Mouse (Mus musculus) embryonic fibroblast, embryonic 13.5 days (primary cell): Measurements from ENCODE around the gene Btnl10. TPM values are rescaled to one million over a fixed set of nuclear protein-coding genes. Genes with fewer than 3 reads are reported as not detected.

Experiments
- H3K27ac ChIP-seq: 2 replicates; pipeline ENCODE4 v1.5.1; 2012; ENCODE audit warnings: low read length, control low read depth, inconsistent platforms; ENCODE audit not compliant: insufficient read depth
- H3K4me1 ChIP-seq: 2 replicates; pipeline ENCODE4 v1.6.1; 2011; ENCODE audit warnings: low read length; ENCODE audit not compliant: control insufficient read depth, insufficient read depth
- H3K4me3 ChIP-seq: 2 replicates; pipeline ENCODE4 v1.5.1; 2011; ENCODE audit warnings: mild to moderate bottlenecking, control low read depth, low read length; ENCODE audit not compliant: insufficient read depth
- CTCF ChIP-seq: IDR thresholded peaks from 2 replicates; pipeline ENCODE4 v1.5.1; 2011; ENCODE audit warnings: mild to moderate bottlenecking, control low read depth, low read length, moderate library complexity, borderline replicate concordance; ENCODE audit not compliant: insufficient read depth
- POLR2A ChIP-seq: IDR thresholded peaks from 2 replicates; pipeline ENCODE4 v1.6.1; 2011; ENCODE audit warnings: low read depth, mild to moderate bottlenecking, control low read depth, low read length, moderate library complexity
- polyA plus RNA-seq: library from polyadenylated mRNA; stranded (reverse); fragments of >200 nt; gene quantifications from 2 replicates; pipeline ENCODE4 v1.2.4, GENCODE M21; 2011; ENCODE audit warnings: low read depth; ENCODE audit not compliant: missing spikeins, insufficient read length

Gene Btnl10
- polyA plus RNA-seq, 1 experiment, result not detected

- Histone ChIP-seq H3K4me3 (no peak overlapping the region), H3K27ac (no peak overlapping the region), H3K4me1 (no peaks in the 10 kb centered on the region)
- TF ChIP-seq POLR2A (no peak), CTCF (no peak)
Measured at GRCm38 (mm10) chr11:58969659-58970058, 52.0 kb downstream of the Btnl10 start.

DNA sequence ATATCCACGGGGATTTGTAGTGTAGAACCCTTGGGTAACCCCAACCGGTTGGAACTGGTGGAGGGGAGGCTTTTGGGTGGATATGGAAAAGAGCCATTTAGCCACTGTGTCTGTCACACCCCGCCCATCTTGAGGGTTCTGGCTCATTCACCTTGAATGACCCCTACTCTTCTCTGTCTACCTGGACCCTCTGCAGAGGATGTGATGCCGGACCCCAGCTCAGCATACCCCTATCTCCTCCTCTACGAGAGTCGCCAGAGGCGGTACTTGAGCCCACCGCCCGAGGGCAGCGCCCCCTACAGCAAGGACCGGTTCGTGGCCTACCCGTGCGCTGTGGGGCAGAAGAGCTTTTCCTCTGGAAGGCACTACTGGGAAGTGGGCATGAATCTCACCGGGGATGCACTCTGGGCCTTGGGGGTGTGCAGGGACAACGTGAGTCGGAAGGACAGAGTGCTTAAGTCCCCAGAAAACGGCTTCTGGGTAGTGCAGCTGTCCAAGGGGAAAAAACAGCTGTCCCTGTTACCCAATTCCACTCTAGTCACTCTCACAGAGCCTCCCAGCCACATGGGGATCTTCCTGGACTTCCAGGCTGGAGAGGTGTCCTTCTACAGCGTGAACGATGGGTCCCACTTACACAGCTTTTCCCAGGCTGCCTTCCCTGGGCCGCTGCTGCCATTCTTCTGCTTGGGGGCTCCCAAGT lies 53.3 kb downstream of the Btnl10 start:
- Histone ChIP-seq H3K4me3 (no peak overlapping the region), H3K4me1 (no peaks in the 10 kb centered on the region), H3K27ac (no peak overlapping the region)
- no peak for TF ChIP-seq CTCF
- no peak for TF ChIP-seq POLR2A

DNA sequence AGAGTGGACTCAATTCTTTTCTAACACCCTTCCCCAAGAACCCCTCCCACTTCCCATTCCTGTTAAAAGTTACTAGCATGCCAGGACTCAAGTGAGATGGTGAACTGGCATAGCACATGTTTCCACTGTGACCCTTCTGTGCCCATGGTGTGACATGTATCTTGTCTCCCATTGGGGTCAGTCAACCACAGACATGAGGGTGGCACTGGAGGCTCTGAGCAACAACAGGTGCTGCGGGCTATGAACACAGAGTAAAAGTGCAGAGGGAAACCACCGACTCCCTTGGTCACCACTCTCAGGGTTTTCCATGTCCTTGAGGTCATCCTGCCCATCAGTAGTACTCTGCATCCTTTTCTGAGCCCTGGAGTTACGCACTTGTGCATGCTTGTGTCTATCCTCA lies 54.1 kb downstream of the Btnl10 start:
- H3K4me1 ChIP-seq, result no peaks in the 10 kb centered on the region
- H3K27ac ChIP-seq, result no peak overlapping the region
- no peak for TF ChIP-seq CTCF
- no peak for TF ChIP-seq POLR2A
- no peak overlapping the region for H3K4me3 ChIP-seq

DNA sequence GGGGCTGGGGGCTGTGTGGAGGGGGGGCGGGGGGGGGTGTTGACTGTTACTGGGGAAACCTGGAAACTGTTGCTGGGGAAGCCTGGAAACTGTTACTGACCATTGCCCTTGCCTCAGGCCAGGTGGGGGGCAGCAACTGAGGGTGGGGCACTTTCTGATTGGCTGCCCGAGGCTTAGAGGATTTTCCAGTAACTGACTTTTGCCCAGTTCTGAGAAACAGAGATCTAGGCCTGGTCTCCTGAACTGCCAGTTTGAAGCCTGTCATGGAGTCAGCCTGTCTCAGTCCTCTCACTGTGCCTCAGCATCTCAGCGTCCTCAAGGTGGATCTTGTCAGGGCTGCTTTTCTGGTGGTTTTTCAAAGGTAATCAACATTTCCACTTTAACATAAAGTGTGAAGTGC lies 56.7 kb downstream of the Btnl10 start:
- H3K27ac ChIP-seq, result no peak overlapping the region
- no peak for TF ChIP-seq POLR2A
- H3K4me1 ChIP-seq, result no peaks in the 10 kb centered on the region
- H3K4me3 ChIP-seq, result no peak overlapping the region

Other genes starting within 250 kb of the Btnl10 start
- gene Olfr320, start 236.8 kb upstream of the Btnl10 start, polyA plus RNA-seq, result not detected in 2 replicates
- gene Olfr319, start 218.7 kb upstream of the Btnl10 start, polyA plus RNA-seq, result not detected in 2 replicates
- not detected in 2 replicates for gene Olfr318, start 193.9 kb upstream of the Btnl10 start, polyA plus RNA-seq
- not detected in 2 replicates for gene Olfr317, start 178.7 kb upstream of the Btnl10 start, polyA plus RNA-seq
- not detected in 2 replicates for gene Olfr316, start 165.2 kb upstream of the Btnl10 start, polyA plus RNA-seq
- gene Olfr315, start 144.7 kb upstream of the Btnl10 start, polyA plus RNA-seq, result not detected in 2 replicates
- not detected in 2 replicates for gene Olfr314, start 135.0 kb upstream of the Btnl10 start, polyA plus RNA-seq
- gene Fam183b, start 115.9 kb upstream of the Btnl10 start, polyA plus RNA-seq, result not detected in 2 replicates
- not detected in 2 replicates for gene Olfr313, start 102.9 kb upstream of the Btnl10 start, polyA plus RNA-seq
- gene Olfr312, start 88.7 kb upstream of the Btnl10 start, polyA plus RNA-seq, result not detected in 2 replicates
- not detected in 2 replicates for gene Olfr311, start 78.7 kb upstream of the Btnl10 start, polyA plus RNA-seq
- gene Gm12258, start 70.8 kb upstream of the Btnl10 start, polyA plus RNA-seq, result 5.4 and 6.8 TPM in 2 replicates
- gene 2810021J22Rik, start 50.7 kb upstream of the Btnl10 start, polyA plus RNA-seq, result 6.6 TPM in 2 replicates
- gene Zfp39, start 13.7 kb upstream of the Btnl10 start, polyA plus RNA-seq, result 4.1 and 6.2 TPM in 2 replicates
- gene Rnf187, start 21.0 kb downstream of the Btnl10 start, polyA plus RNA-seq, result 91.5 and 99.2 TPM in 2 replicates
- not detected in 2 replicates for gene Hist3h2ba, start 31.0 kb downstream of the Btnl10 start, polyA plus RNA-seq
- 9.7 and 12.5 TPM in 2 replicates for gene Hist3h2a, start 36.8 kb downstream of the Btnl10 start, polyA plus RNA-seq
- not detected in 2 replicates for gene Trim17, start 36.8 kb downstream of the Btnl10 start, polyA plus RNA-seq
- 17.5 and 20.1 TPM in 2 replicates for gene Trim11, start 60.2 kb downstream of the Btnl10 start, polyA plus RNA-seq
- not detected in 2 replicates for gene Obscn, start 218.5 kb downstream of the Btnl10 start, polyA plus RNA-seq
- 2.1 and 2.4 TPM in 2 replicates for gene Iba57, start 245.8 kb downstream of the Btnl10 start, polyA plus RNA-seq